Mouse (Mus musculus) forebrain, embryonic 10.5 days (tissue): ENCODE results near the gene Vmn1r170. TPM values are rescaled to one million over a fixed set of nuclear protein-coding genes. Genes with fewer than 3 reads are reported as not detected.
"Not testable (repeated sequence)": the region's sequence is repeated elsewhere in the genome, so short reads cannot be mapped to it uniquely, and the experiment has no call there.

Experiments used
- DNase-seq: peaks from one replicate; pipeline ENCODE4 v3.0.0-alpha.2; 2017; ENCODE audit warnings: low spot score; ENCODE audit errors: extremely low spot score
- H3K27ac ChIP-seq: fragments of 300-500 bp; sonication (generic); 2 replicates; pipeline ENCODE4 v1.5.1; 2016; ENCODE audit warnings: mild to moderate bottlenecking
- H3K27me3 ChIP-seq: fragments of 300-500 bp; sonication (generic); 2 replicates; pipeline ENCODE4 v1.6.1; 2016; ENCODE audit warnings: mild to moderate bottlenecking; ENCODE audit not compliant: poor library complexity, severe bottlenecking
- H3K36me3 ChIP-seq: fragments of 300-500 bp; sonication (generic); replicated peaks from 2 replicates; pipeline ENCODE4 v1.6.1; 2016; ENCODE audit warnings: mild to moderate bottlenecking, moderate library complexity
- H3K4me1 ChIP-seq: fragments of 300-500 bp; sonication (generic); 2 replicates; pipeline ENCODE4 v1.6.1; 2016
- H3K4me3 ChIP-seq: fragments of 300-500 bp; sonication (generic); 2 replicates; pipeline ENCODE4 v1.5.1; 2016; ENCODE audit warnings: mild to moderate bottlenecking, moderate library complexity
- H3K9me3 ChIP-seq: fragments of 300-500 bp; sonication (generic); 2 replicates; pipeline ENCODE4 v1.6.1; 2016; ENCODE audit warnings: mild to moderate bottlenecking, moderate library complexity
- WGBS: fragments of 180-500 bp; shearing (Covaris S2); methylation state at CpG from one replicate; pipeline ENCODE4 v1.1.7; 2016; 5-methylcytosine and 5-hydroxymethylcytosine counted together
- polyA plus RNA-seq: library from polyadenylated mRNA; unstranded; fragments of >200 nt; fragmentation: Nextera tagmentation; extraction: Ambion mirVana; gene quantifications from 2 replicates; pipeline ENCODE4 v1.2.1, GENCODE M21; 2016

Vmn1r170 gene
- polyA plus RNA-seq: not detected in 2 replicates

DNA sequence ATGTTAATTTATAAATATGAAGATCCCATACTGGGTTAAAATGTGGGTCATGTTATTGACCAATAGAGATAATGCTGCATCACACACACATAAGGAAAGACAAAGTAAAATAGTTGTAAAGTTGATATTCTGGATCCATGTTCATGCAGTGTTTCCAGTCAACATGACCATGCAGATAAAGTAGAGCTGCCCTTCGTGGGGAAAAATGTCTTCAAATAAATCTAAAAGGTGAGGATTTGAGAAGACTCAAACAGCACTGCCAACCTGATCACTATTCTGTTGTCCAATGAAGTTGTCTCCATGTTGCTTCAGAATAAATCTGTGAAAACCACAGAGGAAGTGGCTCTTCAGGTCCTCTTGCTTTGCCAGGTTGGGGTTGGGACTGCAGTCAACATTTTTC lies at the start of gene Vmn1r170:
Gene Vmn1r170 (plus strand): TSS at position 301 of the 400 bp plus-strand sequence.
- not testable (repeated sequence) for H3K4me3 ChIP-seq, H3K27me3 ChIP-seq, H3K4me1 ChIP-seq, H3K36me3 ChIP-seq, H3K27ac ChIP-seq, DNase-seq
- H3K9me3 ChIP-seq: peaks cover 28% of the 10 kb centered on the region; the same call in 1 of the 2 replicates
- 53% methylated on average over 1 of the region's 1 CpGs for WGBS

DNA sequence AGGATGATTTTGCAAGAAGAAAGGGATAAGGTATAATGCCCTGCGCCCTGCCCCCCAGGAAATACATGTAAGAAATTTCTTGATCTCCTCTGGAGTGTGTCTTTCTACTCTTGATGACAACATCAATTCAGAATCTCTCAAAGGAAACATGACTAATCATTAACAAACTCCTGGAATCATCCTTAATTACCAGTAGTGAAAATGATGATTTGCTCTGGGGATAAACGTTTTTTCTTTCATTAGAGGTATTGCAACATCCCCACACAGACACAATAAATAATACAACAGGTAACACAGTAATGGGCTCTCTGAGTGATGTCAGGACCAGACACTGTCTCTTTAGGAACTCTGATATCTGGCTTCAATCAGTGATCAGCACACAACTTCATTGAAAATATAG lies 30.7 kb upstream of the Vmn1r170 start, which contains the start of gene Vmn1r169:
Gene Vmn1r169 (plus strand): TSS at position 301 of the 400 bp plus-strand sequence.
- not testable (repeated sequence) for H3K4me1 ChIP-seq, H3K4me3 ChIP-seq, H3K27me3 ChIP-seq, H3K27ac ChIP-seq, DNase-seq, H3K36me3 ChIP-seq
- WGBS: 85% methylated on average over 1 of the region's 2 CpGs
- peaks cover 33% of the 10 kb centered on the region; the same call in 1 of the 2 replicates for H3K9me3 ChIP-seq

DNA sequence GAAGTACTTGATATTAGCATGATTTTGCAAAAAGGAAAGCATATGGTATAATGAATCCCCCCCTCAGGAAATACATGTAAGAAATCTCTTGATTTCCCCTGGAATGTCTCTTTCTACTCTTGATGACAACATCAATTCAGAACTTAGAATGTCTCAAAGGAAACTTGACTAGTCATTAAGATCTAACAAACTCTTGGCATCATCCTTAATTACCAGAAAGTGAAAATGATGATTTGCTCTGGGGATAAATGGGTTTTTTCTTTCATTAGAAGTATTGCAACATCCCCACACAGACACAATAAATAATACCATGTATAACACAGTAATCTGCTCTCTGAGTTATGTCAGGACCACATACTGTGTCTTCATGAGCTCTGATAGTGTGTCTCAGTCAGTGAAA lies 24.4 kb downstream of the Vmn1r170 start, which contains the start of gene Vmn1r171:
Gene Vmn1r171 (plus strand): TSS at position 301 of the 400 bp plus-strand sequence.
- Histone ChIP-seq H3K9me3 (peaks cover 46% of the 10 kb centered on the region), H3K27me3 (no peaks in the 10 kb centered on the region), H3K36me3 (no peaks in the 10 kb centered on the region), H3K27ac (no peak within 1 kb of the TSS), H3K4me1 (no peaks in the 10 kb centered on the region), H3K4me3 (no peak within 1 kb of the TSS)
- no peak for DNase-seq

Other genes with a start within 250 kb of the Vmn1r170 start
- gene Nlrp5, start 220.3 kb upstream of the Vmn1r170 start, polyA plus RNA-seq: not detected in 2 replicates
- gene Vmn1r167, start 99.0 kb upstream of the Vmn1r170 start, polyA plus RNA-seq: not detected in 2 replicates
- gene Vmn1r168, start 66.4 kb upstream of the Vmn1r170 start, polyA plus RNA-seq: not detected in 2 replicates
- gene Vmn1r169, start 30.6 kb upstream of the Vmn1r170 start, polyA plus RNA-seq: not detected in 2 replicates
- gene Vmn1r171, start 24.5 kb downstream of the Vmn1r170 start, polyA plus RNA-seq: not detected in 2 replicates
- not detected in 2 replicates for gene Vmn1r172, start 52.1 kb downstream of the Vmn1r170 start, polyA plus RNA-seq
- not detected in 2 replicates for gene Vmn1r173, start 94.5 kb downstream of the Vmn1r170 start, polyA plus RNA-seq
- gene Vmn1r174, start 146.1 kb downstream of the Vmn1r170 start, polyA plus RNA-seq: not detected in 2 replicates
- gene Vmn1r175, start 204.5 kb downstream of the Vmn1r170 start, polyA plus RNA-seq: not detected in 2 replicates
- gene Vmn1r176, start 231.2 kb downstream of the Vmn1r170 start, polyA plus RNA-seq: not detected in 2 replicates